Comparison of ENCODE assay signal across 13 mouse cellular contexts in genomic region chr11:70177647-70178046, GRCm38 (mm10). TPM values are rescaled to one million over a fixed set of nuclear protein-coding genes. Genes with fewer than 3 reads are reported as not detected.
DNase-seq lines count a peak whose midpoint lies in the region; ATAC-seq and TF ChIP-seq lines count a peak whose summit lies in the region.
"Had no signal": no experiment of that assay in that cellular context is flagged by ENCODE, and none has a peak within 500 bp of the region (broad histone marks: within the 10 kb centered on the region; RNA-seq: fewer than 3 reads in every experiment).

No protein-coding gene starts in this region.

- H3K36me3 ChIP-seq in intestine, postnatal 0 days (ENCODE audit: control insufficient read depth, insufficient read depth): no peaks in the 10 kb centered on the region
- H3K36me3 ChIP-seq in intestine, embryonic 15.5 days: no peaks in the 10 kb centered on the region
- H3K36me3 ChIP-seq in splenic B cell, adult 2 months (ENCODE audit: control insufficient read depth, insufficient read depth, low read length, poor library complexity, severe bottlenecking): no peaks in the 10 kb centered on the region
- H3K36me3 ChIP-seq: heart, embryonic 15.5 days; lung, embryonic 15.5 days had no signal

- H3K27ac ChIP-seq in intestine, postnatal 0 days (ENCODE audit: low read depth, low read length): no peak overlapping the region
- no peak overlapping the region for H3K27ac ChIP-seq in intestine, embryonic 15.5 days
- H3K27ac ChIP-seq: heart, embryonic 15.5 days; lung, embryonic 15.5 days had no signal

- no peak overlapping the region for H3K4me2 ChIP-seq in intestine, postnatal 0 days (replicated peaks; ENCODE audit: low read depth)
- H3K4me2 ChIP-seq in intestine, embryonic 15.5 days (replicated peaks): no peak overlapping the region
- H3K4me2 ChIP-seq: heart, embryonic 15.5 days; lung, embryonic 15.5 days had no signal

- no peaks in the 10 kb centered on the region for H3K27me3 ChIP-seq in intestine, postnatal 0 days (replicated peaks; ENCODE audit: control insufficient read depth, insufficient read depth, low read length)
- H3K27me3 ChIP-seq in intestine, embryonic 15.5 days (replicated peaks): no peaks in the 10 kb centered on the region
- H3K27me3 ChIP-seq in splenic B cell, adult 2 months (ENCODE audit: control insufficient read depth, insufficient read depth, low read length, poor library complexity, severe bottlenecking): no peaks in the 10 kb centered on the region
- H3K27me3 ChIP-seq: heart, embryonic 15.5 days had no signal

- no peaks in the 10 kb centered on the region for H3K9me3 ChIP-seq in intestine, postnatal 0 days (ENCODE audit: control insufficient read depth)
- no peaks in the 10 kb centered on the region for H3K9me3 ChIP-seq in intestine, embryonic 15.5 days
- H3K9me3 ChIP-seq: heart, embryonic 15.5 days; lung, embryonic 15.5 days had no signal

- WGBS in intestine, postnatal 0 days: 71% methylated on average over 8 of the region's 8 CpGs
- 73% methylated on average over 8 of the region's 8 CpGs for WGBS in intestine, embryonic 15.5 days

- no peak overlapping the region for H3K9ac ChIP-seq in intestine, postnatal 0 days (ENCODE audit: low read depth, low read length)
- no peak overlapping the region for H3K9ac ChIP-seq in intestine, embryonic 15.5 days
- H3K9ac ChIP-seq: heart, embryonic 15.5 days; lung, embryonic 15.5 days had no signal

- TF ChIP-seq CTCF in intestine, postnatal 0 days (IDR thresholded peaks at IDR 0.05; ENCODE audit: low read depth): peak; percentile 48

- no peaks in the 10 kb centered on the region for H3K4me1 ChIP-seq in intestine, postnatal 0 days (replicated peaks; ENCODE audit: control insufficient read depth, insufficient read depth, low read length)
- H3K4me1 ChIP-seq in intestine, embryonic 15.5 days (replicated peaks): no peaks in the 10 kb centered on the region
- H3K4me1 ChIP-seq: heart, embryonic 15.5 days; lung, embryonic 15.5 days had no signal

- H3K4me3 ChIP-seq in intestine, postnatal 0 days (ENCODE audit: low read depth, low read length): no peak overlapping the region
- H3K4me3 ChIP-seq in intestine, embryonic 15.5 days (replicated peaks): no peak overlapping the region
- H3K4me3 ChIP-seq: heart, embryonic 15.5 days; lung, embryonic 15.5 days; myocyte had no signal

- no peak for ATAC-seq in intestine, postnatal 0 days
- ATAC-seq in intestine, embryonic 15.5 days: no peak
- no peak for ATAC-seq in erythroid progenitor cell, adult 5-6 weeks (replicated peaks; ENCODE audit: low FRiP score, poor library complexity, severe bottlenecking)
- no peak for ATAC-seq in megakaryocyte, adult 5-6 weeks (ENCODE audit: poor library complexity, severe bottlenecking)
- ATAC-seq: forebrain, embryonic 14.5 days had no signal

- peak; percentile 20 for DNase-seq in right cerebral cortex, postnatal 4 days
- DNase-seq in right cerebral cortex, adult 18-20 months: no peak
- DNase-seq in NIH3T3 (ENCODE audit: low read depth): peak; percentile 38
- peak; percentile 13 for DNase-seq in splenic B cell, adult 2 months (ENCODE audit: low read depth, low spot score)
- DNase-seq: adrenal gland, postnatal 10 days had no signal

RNA-seq across cellular contexts. Expression of gene Clec10a, which starts 21.6 kb away (rescaled TPM):
- 0.78 and 1.1 TPM in 2 replicates for polyA plus RNA-seq in intestine, postnatal 0 days (2015; fragmentation: Nextera tagmentation; extraction: Ambion mirVana)
- 0.98 and 1.2 TPM in 2 replicates for polyA plus RNA-seq in intestine, embryonic 15.5 days (2015; fragmentation: Nextera tagmentation; extraction: Ambion mirVana)
- total RNA-seq in erythroid progenitor cell, adult 5-6 weeks (2015; ENCODE audit: low replicate concordance): 1.3 and 11.2 TPM in 2 replicates
- total RNA-seq in erythroid progenitor cell, adult 5-6 weeks (2017; ENCODE audit: low replicate concordance): 0.77 and 2.6 TPM in 2 replicates
- total RNA-seq in megakaryocyte, adult 5-6 weeks (2015): 34.6 and 35.3 TPM in 2 replicates
- total RNA-seq in megakaryocyte, adult 5-6 weeks (2017): 35.5 and 36.5 TPM in 2 replicates

RNA-seq across cellular contexts. Expression of gene Slc16a11, which starts 34.9 kb away (rescaled TPM):
- polyA plus RNA-seq in intestine, postnatal 0 days (2015; fragmentation: Nextera tagmentation; extraction: Ambion mirVana): 3.6 and 4.5 TPM in 2 replicates
- 2.9 and 3.7 TPM in 2 replicates for polyA plus RNA-seq in intestine, embryonic 15.5 days (2015; fragmentation: Nextera tagmentation; extraction: Ambion mirVana)
- not detected in 2 replicates for total RNA-seq in erythroid progenitor cell, adult 5-6 weeks (2015; ENCODE audit: low replicate concordance)
- not detected in 2 replicates for total RNA-seq in erythroid progenitor cell, adult 5-6 weeks (2017; ENCODE audit: low replicate concordance)
- total RNA-seq in megakaryocyte, adult 5-6 weeks (2015): not detected in 2 replicates
- total RNA-seq in megakaryocyte, adult 5-6 weeks (2017): not detected in 2 replicates

RNA-seq across cellular contexts. Expression of gene Slc16a13, which starts 43.2 kb away (rescaled TPM):
- 9.9 and 11.4 TPM in 2 replicates for polyA plus RNA-seq in intestine, postnatal 0 days (2015; fragmentation: Nextera tagmentation; extraction: Ambion mirVana)
- polyA plus RNA-seq in intestine, embryonic 15.5 days (2015; fragmentation: Nextera tagmentation; extraction: Ambion mirVana): 13.2 and 16.0 TPM in 2 replicates
- total RNA-seq in erythroid progenitor cell, adult 5-6 weeks (2015; ENCODE audit: low replicate concordance): 0.72 and 0.84 TPM in 2 replicates
- 0.39 and 2.3 TPM in 2 replicates for total RNA-seq in erythroid progenitor cell, adult 5-6 weeks (2017; ENCODE audit: low replicate concordance)
- total RNA-seq in megakaryocyte, adult 5-6 weeks (2015): 1.9 and 2.5 TPM in 2 replicates
- total RNA-seq in megakaryocyte, adult 5-6 weeks (2017): 2.3 and 7.7 TPM in 2 replicates

RNA-seq across cellular contexts. Expression of gene Mgl2, which starts 47.5 kb away (rescaled TPM):
- polyA plus RNA-seq in intestine, postnatal 0 days (2015; fragmentation: Nextera tagmentation; extraction: Ambion mirVana): 0.50 and 0.81 TPM in 2 replicates
- 0.72 and 0.80 TPM in 2 replicates for polyA plus RNA-seq in intestine, embryonic 15.5 days (2015; fragmentation: Nextera tagmentation; extraction: Ambion mirVana)
- 4.2 and 5.0 TPM in 2 replicates for total RNA-seq in erythroid progenitor cell, adult 5-6 weeks (2015; ENCODE audit: low replicate concordance)
- 8.0 and 12.5 TPM in 2 replicates for total RNA-seq in erythroid progenitor cell, adult 5-6 weeks (2017; ENCODE audit: low replicate concordance)
- 3.3 and 4.5 TPM in 2 replicates for total RNA-seq in megakaryocyte, adult 5-6 weeks (2015)
- total RNA-seq in megakaryocyte, adult 5-6 weeks (2017): 3.3 and 4.5 TPM in 2 replicates

RNA-seq across cellular contexts. Expression of gene Bcl6b, which starts 52.0 kb away (rescaled TPM):
- polyA plus RNA-seq in intestine, postnatal 0 days (2015; fragmentation: Nextera tagmentation; extraction: Ambion mirVana): 3.6 and 4.4 TPM in 2 replicates
- 11.1 and 11.9 TPM in 2 replicates for polyA plus RNA-seq in intestine, embryonic 15.5 days (2015; fragmentation: Nextera tagmentation; extraction: Ambion mirVana)
- total RNA-seq in erythroid progenitor cell, adult 5-6 weeks (2015; ENCODE audit: low replicate concordance): 1.8 TPM in 1 of 2 replicates, not detected in the other
- total RNA-seq in erythroid progenitor cell, adult 5-6 weeks (2017; ENCODE audit: low replicate concordance): 0.61 and 2.3 TPM in 2 replicates
- total RNA-seq in megakaryocyte, adult 5-6 weeks (2015): 0.04 and 0.27 TPM in 2 replicates
- total RNA-seq in megakaryocyte, adult 5-6 weeks (2017): not detected in 2 replicates
